Mouse (Mus musculus) small intestine, adult 2 months (tissue): ENCODE data around the gene Prkaca.

ENCODE experiments used
- CTCF ChIP-seq: fragments of 200-500 bp; IDR thresholded peaks from 2 replicates; pipeline ENCODE4 v1.5.1; 2012; ENCODE audit warnings: low read depth, mild to moderate bottlenecking, control low read depth, inconsistent platforms, low read length, moderate library complexity, mixed read lengths; ENCODE audit not compliant: insufficient replicate concordance, insufficient read length; ENCODE audit errors: extremely low read depth
- POLR2A ChIP-seq: fragments of 200-500 bp; IDR thresholded peaks from 2 replicates; pipeline ENCODE4 v1.6.1; 2012; ENCODE audit warnings: low read depth, mild to moderate bottlenecking, control low read depth, inconsistent platforms, low read length, moderate library complexity

GRCm38 (mm10) chr8:84009876-84010275 is 37.1 kb downstream of the Prkaca start:
- TF ChIP-seq CTCF: peak; percentile 94
- TF ChIP-seq POLR2A: no peak
